Mouse (Mus musculus) cortical plate, adult 2 months (tissue): ENCODE data around the gene Clta. TPM values are rescaled to one million over a fixed set of nuclear protein-coding genes. Genes with fewer than 3 reads are reported as not detected.
A peak's percentile ranks its signal among the peaks of the same experiment; 100 is the strongest.

ENCODE experiments used
- H3K27ac ChIP-seq: fragments of 200-500 bp; 2 replicates; pipeline ENCODE4 v1.5.1; 2012; ENCODE audit warnings: low read length, control low read depth, inconsistent platforms; ENCODE audit not compliant: insufficient read depth
- H3K4me1 ChIP-seq: fragments of 200-500 bp; 2 replicates; pipeline ENCODE4 v1.6.1; 2011; ENCODE audit warnings: low read length; ENCODE audit not compliant: control insufficient read depth, insufficient read depth
- H3K4me3 ChIP-seq: fragments of 200-500 bp; 2 replicates; pipeline ENCODE4 v1.5.1; 2011; ENCODE audit warnings: mild to moderate bottlenecking, low read length, control low read depth; ENCODE audit not compliant: insufficient read depth
- CTCF ChIP-seq: fragments of 200-500 bp; IDR thresholded peaks from 2 replicates; pipeline ENCODE4 v1.5.1; 2011; ENCODE audit warnings: mild to moderate bottlenecking, control low read depth, low read length; ENCODE audit not compliant: insufficient read depth; ENCODE audit errors: extremely low read depth
- POLR2A ChIP-seq: fragments of 200-500 bp; IDR thresholded peaks from 2 replicates; pipeline ENCODE4 v1.6.1; 2011; ENCODE audit warnings: mild to moderate bottlenecking, low read length, control low read depth; ENCODE audit not compliant: insufficient read depth; ENCODE audit errors: extremely low read depth
- polyA plus RNA-seq: library from polyadenylated mRNA; depleted of rRNA; stranded (reverse); fragments of >200 nt; gene quantifications from 2 replicates; pipeline ENCODE4 v1.2.3, GENCODE M21; 2012

Gene Clta
- polyA plus RNA-seq, 1 experiment: 385 TPM

GRCm38 (mm10) chr4:43979746-43980145 lies 24.5 kb upstream of the Clta start:
- no peak overlapping the region for H3K27ac ChIP-seq

GRCm38 (mm10) chr4:43980236-43980635 lies 24.0 kb upstream of the Clta start:
- H3K27ac ChIP-seq: no peak overlapping the region
- no peak overlapping the region for H3K4me3 ChIP-seq
- no peaks in the 10 kb centered on the region; the same call in 1 of the 2 replicates for H3K4me1 ChIP-seq
- TF ChIP-seq POLR2A (no peak), CTCF (no peak)

More at GRCm38 (mm10) chr4:43979746-43980145, 24.5 kb upstream of the Clta start:
- TF ChIP-seq CTCF (no peak), POLR2A (no peak)
- no peak overlapping the region for H3K4me3 ChIP-seq
- H3K4me1 ChIP-seq: no peaks in the 10 kb centered on the region; the same call in 1 of the 2 replicates

- no peak for TF ChIP-seq CTCF
- TF ChIP-seq POLR2A: no peak
- Histone ChIP-seq H3K4me3 (no peak overlapping the region), H3K27ac (no peak overlapping the region), H3K4me1 (no peaks in the 10 kb centered on the region; the same call in 1 of the 2 replicates)
Observed at GRCm38 (mm10) chr4:43980846-43981245, 23.4 kb upstream of the Clta start.

GRCm38 (mm10) chr4:43981251-43981650 lies 23.0 kb upstream of the Clta start:
- TF ChIP-seq CTCF (no peak), POLR2A (no peak)

GRCm38 (mm10) chr4:43982053-43982732 lies 22.1 kb upstream of the Clta start:
- Histone ChIP-seq H3K27ac (no peak overlapping the region), H3K4me3 (no peak overlapping the region), H3K4me1 (no peaks in the 10 kb centered on the region; the same call in 1 of the 2 replicates)
- TF ChIP-seq CTCF: peak; percentile 75
- no peak for TF ChIP-seq POLR2A

More at GRCm38 (mm10) chr4:43981251-43981650, 23.0 kb upstream of the Clta start:
- Histone ChIP-seq H3K27ac (no peak overlapping the region), H3K4me1 (no peaks in the 10 kb centered on the region; the same call in 1 of the 2 replicates), H3K4me3 (no peak overlapping the region)

- Histone ChIP-seq H3K4me1 (no peaks in the 10 kb centered on the region; the same call in 1 of the 2 replicates), H3K27ac (no peak within 1 kb of the TSS), H3K4me3 (no peak within 1 kb of the TSS)
- TF ChIP-seq CTCF (no peak), POLR2A (no peak)
Observed at GRCm38 (mm10) chr4:43983181-43983580, 21.1 kb upstream of the Clta start, which contains the start of gene Ccin. TSS of gene Ccin (plus strand) at chr4:43983483.

GRCm38 (mm10) chr4:43983756-43984155 lies 20.5 kb upstream of the Clta start:
- no peak overlapping the region for H3K27ac ChIP-seq
- H3K4me1 ChIP-seq: no peaks in the 10 kb centered on the region; the same call in 1 of the 2 replicates
- TF ChIP-seq POLR2A (no peak), CTCF (no peak)
- H3K4me3 ChIP-seq: no peak overlapping the region

GRCm38 (mm10) chr4:43984326-43984725 lies 19.9 kb upstream of the Clta start:
- H3K4me3 ChIP-seq: no peak overlapping the region
- TF ChIP-seq CTCF (no peak), POLR2A (no peak)
- no peaks in the 10 kb centered on the region for H3K4me1 ChIP-seq
- H3K27ac ChIP-seq: no peak overlapping the region

GRCm38 (mm10) chr4:43988976-43989375 lies 15.3 kb upstream of the Clta start:
- TF ChIP-seq CTCF (no peak), POLR2A (no peak)
- Histone ChIP-seq H3K4me3 (no peak overlapping the region), H3K4me1 (no peaks in the 10 kb centered on the region), H3K27ac (no peak overlapping the region)

- no peak overlapping the region for H3K4me3 ChIP-seq
- H3K4me1 ChIP-seq: no peaks in the 10 kb centered on the region
- no peak overlapping the region for H3K27ac ChIP-seq
- TF ChIP-seq CTCF: no peak
- no peak for TF ChIP-seq POLR2A
Observed at GRCm38 (mm10) chr4:43993072-43993471, 11.2 kb upstream of the Clta start.

GRCm38 (mm10) chr4:43994342-43994741 lies 9.9 kb upstream of the Clta start:
- TF ChIP-seq POLR2A: no peak
- no peak for TF ChIP-seq CTCF
- H3K4me1 ChIP-seq: no peaks in the 10 kb centered on the region
- no peak overlapping the region for H3K4me3 ChIP-seq
- no peak overlapping the region for H3K27ac ChIP-seq

- TF ChIP-seq CTCF: no peak
- no peak for TF ChIP-seq POLR2A
- no peak overlapping the region for H3K4me3 ChIP-seq
- H3K4me1 ChIP-seq: no peaks in the 10 kb centered on the region
- no peak overlapping the region for H3K27ac ChIP-seq
Observed at GRCm38 (mm10) chr4:44003622-44004021, 630 bp upstream of the Clta start.
